Mouse (Mus musculus): ENCODE measurements around the gene Mtg2. TPM values are rescaled to one million over a fixed set of nuclear protein-coding genes. Genes with fewer than 3 reads are reported as not detected.

Gene Mtg2
- total and polyA plus RNA-seq, 3 experiments: 23.5 to 24.7 (median 24.1) TPM

GRCm38 (mm10) chr2:180027768-180028167 is 42.6 kb upstream of the Mtg2 start:
- Histone ChIP-seq H3K9ac (ENCODE audit: insufficient read depth, low read depth) (no peak overlapping the region), H3K4me1 (ENCODE audit: control insufficient read depth in 1 of 2, insufficient read depth in 2 of 2) (peaks cover 11 to 30% of the 10 kb centered on the region in 2 experiments), H3K27me3 (replicated peaks) (peaks cover 13% of the 10 kb centered on the region), H3K9me3 (replicated peaks; ENCODE audit: low read length) (no peaks in the 10 kb centered on the region), H3K36me3 (replicated peaks in 1 of 2; ENCODE audit: control insufficient read depth in 1 of 2, insufficient read depth in 1 of 2, low read length in 1 of 2) (peaks cover 32 to 63% of the 10 kb centered on the region in 2 experiments), H3K79me2 (replicated peaks; ENCODE audit: control insufficient read depth, extremely low read depth, insufficient read depth, poor library complexity, severe bottlenecking) (0 out of 2 replicates have a peak, but pooled peaks cover 5% of the 10 kb centered on the region), H3K4me3 (replicated peaks in 1 of 3; ENCODE audit: low read depth in 2 of 3, low read length in 2 of 3, poor library complexity in 1 of 3) (no peak overlapping the region), H3K4me2 (ENCODE audit: insufficient read depth, low read depth, poor library complexity, severe bottlenecking) (no peak overlapping the region), H3K27ac (ENCODE audit: insufficient read depth, low read depth) (no peak overlapping the region)
- in situ Hi-C loops (cut with MboI; ENCODE audit: low pct_ligation_motif_present, low pct_unique_long_range_greater_than_20kb, low sequenced_read_pairs) (no loop called here), dilution Hi-C loops (cut with MboI; ENCODE audit: extremely low pct_ligation_motif_present, extremely low pct_unique_long_range_greater_than_20kb, low sequenced_read_pairs) (no loop called here)
- no peak for DNase-seq (ENCODE audit: extremely low read depth)
- TF ChIP-seq MEF2A (IDR thresholded peaks at IDR 0.05; ENCODE audit: borderline replicate concordance, low read depth, low read length): no peak
- no peak for TF ChIP-seq ZKSCAN1 (IDR thresholded peaks at IDR 0.05; ENCODE audit: borderline replicate concordance, low read depth, low read length)
- TF ChIP-seq USF1 (IDR thresholded peaks at IDR 0.05; ENCODE audit: low read depth, low read length): no peak
- TF ChIP-seq TBP (conservative IDR thresholded peaks at IDR 0.05; ENCODE audit: low read depth, low read length): no peak
- TF ChIP-seq POLR2AphosphoS2 (IDR thresholded peaks at IDR 0.05; ENCODE audit: low read depth, low read length): no peak
- TF ChIP-seq BHLHE40 (IDR thresholded peaks at IDR 0.05; ENCODE audit: low read depth, low read length): no peak
- TF ChIP-seq EP300 (IDR thresholded peaks at IDR 0.05; ENCODE audit: low read length): no peak
- no peak for TF ChIP-seq SMC3 (IDR thresholded peaks at IDR 0.05; ENCODE audit: low read depth, low read length)
- TF ChIP-seq NRF1 (IDR thresholded peaks at IDR 0.05; ENCODE audit: low read depth, low read length): no peak
- no peak for TF ChIP-seq CHD1 (IDR thresholded peaks at IDR 0.05; ENCODE audit: low read depth, low read length)
- no peak for TF ChIP-seq MAZ (IDR thresholded peaks at IDR 0.05; ENCODE audit: low read depth, low read length)
- no peak for TF ChIP-seq E2F4 (IDR thresholded peaks at IDR 0.05; ENCODE audit: insufficient replicate concordance, low read depth, low read length)
- no peak for TF ChIP-seq ZNF384 (IDR thresholded peaks at IDR 0.05; ENCODE audit: low read depth, low read length)
- no peak for TF ChIP-seq PAX5 (IDR thresholded peaks at IDR 0.05; ENCODE audit: low read length)
- TF ChIP-seq ZMIZ1 (IDR thresholded peaks at IDR 0.05; ENCODE audit: low read depth, low read length): no peak

GRCm38 (mm10) chr2:180031270-180031669 is 39.1 kb upstream of the Mtg2 start:
- H3K27ac ChIP-seq (ENCODE audit: insufficient read depth, low read depth): no peak overlapping the region
- H3K9ac ChIP-seq (ENCODE audit: insufficient read depth, low read depth): no peak overlapping the region
- DNase-seq (ENCODE audit: extremely low read depth): no peak
- dilution Hi-C loops (cut with MboI; ENCODE audit: extremely low pct_ligation_motif_present, extremely low pct_unique_long_range_greater_than_20kb, low sequenced_read_pairs): no loop called here
- in situ Hi-C loops (cut with MboI; ENCODE audit: low pct_ligation_motif_present, low pct_unique_long_range_greater_than_20kb, low sequenced_read_pairs): no loop called here
- no peak overlapping the region for H3K4me2 ChIP-seq (ENCODE audit: insufficient read depth, low read depth, poor library complexity, severe bottlenecking)
- no peaks in the 10 kb centered on the region for H3K9me3 ChIP-seq (replicated peaks; ENCODE audit: low read length)
- peaks cover 64 to 97% of the 10 kb centered on the region in 2 experiments for H3K36me3 ChIP-seq (replicated peaks in 1 of 2; ENCODE audit: control insufficient read depth in 1 of 2, insufficient read depth in 1 of 2, low read length in 1 of 2)
- peaks cover 11 to 24% of the 10 kb centered on the region in 2 experiments for H3K4me1 ChIP-seq (ENCODE audit: control insufficient read depth in 1 of 2, insufficient read depth in 2 of 2)
- no peaks in the 10 kb centered on the region for H3K27me3 ChIP-seq (replicated peaks)
- TF ChIP-seq MAZ (IDR thresholded peaks at IDR 0.05; ENCODE audit: low read depth, low read length) (no peak), ZMIZ1 (IDR thresholded peaks at IDR 0.05; ENCODE audit: low read depth, low read length) (no peak)
- H3K79me2 ChIP-seq (replicated peaks; ENCODE audit: control insufficient read depth, extremely low read depth, insufficient read depth, poor library complexity, severe bottlenecking): 0 out of 2 replicates have a peak, but pooled peaks cover 3% of the 10 kb centered on the region
- H3K4me3 ChIP-seq (replicated peaks in 1 of 3; ENCODE audit: low read depth in 2 of 3, low read length in 2 of 3, poor library complexity in 1 of 3): no peak overlapping the region
